Mouse (Mus musculus): ENCODE data around the gene Dclk3. TPM values are rescaled to one million over a fixed set of nuclear protein-coding genes. Genes with fewer than 3 reads are reported as not detected.

Dclk3 gene
- 5.1 and 5.3 TPM in 2 replicates for polyA plus RNA-seq (2012; rRNA removed)

- no peak within 1 kb of the TSS for H3K27ac ChIP-seq (ENCODE audit: insufficient read depth, low read length)
- TF ChIP-seq POLR2A (IDR thresholded peaks at IDR 0.05; ENCODE audit: borderline replicate concordance, insufficient read depth, low read length) (no peak), CTCF (IDR thresholded peaks at IDR 0.05; ENCODE audit: borderline replicate concordance, insufficient read depth, low read depth, low read length) (no peak)
- no peaks in the 10 kb centered on the region for H3K4me1 ChIP-seq (ENCODE audit: control insufficient read depth, insufficient read depth, low read length)
- no peaks in the 10 kb centered on the region; the same call in 1 of the 2 replicates for H3K27me3 ChIP-seq (ENCODE audit: control insufficient read depth, insufficient read depth, low read length)
- DNase-seq = peak in 1 of 2 experiments; percentile 5
- no peak within 1 kb of the TSS for H3K4me3 ChIP-seq (replicated peaks; ENCODE audit: insufficient read depth, low read depth, low read length)
- 3% methylated on average over 56 of the region's 57 CpGs for WGBS
These were observed at the start of gene Dclk3 for GRCm38 (mm10) chr9:111438904-111439835. TSS of gene Dclk3 (plus strand) at chr9:111439081.

GRCm38 (mm10) chr9:111390016-111390415 is 48.9 kb upstream of the Dclk3 start:
- no peak for TF ChIP-seq CTCF (IDR thresholded peaks at IDR 0.05; ENCODE audit: borderline replicate concordance, insufficient read depth, low read depth, low read length)
- TF ChIP-seq POLR2A (IDR thresholded peaks at IDR 0.05; ENCODE audit: borderline replicate concordance, insufficient read depth, low read length) = no peak
- no peaks in the 10 kb centered on the region for H3K4me1 ChIP-seq (ENCODE audit: control insufficient read depth, insufficient read depth, low read length)
- H3K27ac ChIP-seq (ENCODE audit: insufficient read depth, low read length) = no peak overlapping the region
- no peak for DNase-seq
- 27% methylated on average over 9 of the region's 9 CpGs for WGBS
- no peaks in the 10 kb centered on the region for H3K27me3 ChIP-seq (ENCODE audit: control insufficient read depth, insufficient read depth, low read length)
- H3K4me3 ChIP-seq (replicated peaks; ENCODE audit: insufficient read depth, low read depth, low read length) = no peak overlapping the region

GRCm38 (mm10) chr9:111391036-111391435 is 47.8 kb upstream of the Dclk3 start:
- TF ChIP-seq CTCF (IDR thresholded peaks at IDR 0.05; ENCODE audit: borderline replicate concordance, insufficient read depth, low read depth, low read length) = no peak
- no peak for TF ChIP-seq POLR2A (IDR thresholded peaks at IDR 0.05; ENCODE audit: borderline replicate concordance, insufficient read depth, low read length)
- 56% methylated on average over 8 of the region's 8 CpGs for WGBS
- Histone ChIP-seq H3K27ac (ENCODE audit: insufficient read depth, low read length) (no peak overlapping the region), H3K4me1 (ENCODE audit: control insufficient read depth, insufficient read depth, low read length) (no peaks in the 10 kb centered on the region), H3K4me3 (replicated peaks; ENCODE audit: insufficient read depth, low read depth, low read length) (no peak overlapping the region), H3K27me3 (ENCODE audit: control insufficient read depth, insufficient read depth, low read length) (no peaks in the 10 kb centered on the region)
- DNase-seq = no peak

- 84% methylated on average over 18 of the region's 18 CpGs for WGBS
- TF ChIP-seq CTCF (IDR thresholded peaks at IDR 0.05; ENCODE audit: borderline replicate concordance, insufficient read depth, low read depth, low read length) = no peak
- TF ChIP-seq POLR2A (IDR thresholded peaks at IDR 0.05; ENCODE audit: borderline replicate concordance, insufficient read depth, low read length) = no peak
- H3K4me3 ChIP-seq (replicated peaks; ENCODE audit: insufficient read depth, low read depth, low read length) = no peak overlapping the region
- H3K27ac ChIP-seq (ENCODE audit: insufficient read depth, low read length) = no peak overlapping the region
- DNase-seq = no peak
- no peaks in the 10 kb centered on the region for H3K27me3 ChIP-seq (ENCODE audit: control insufficient read depth, insufficient read depth, low read length)
- H3K4me1 ChIP-seq (ENCODE audit: control insufficient read depth, insufficient read depth, low read length) = no peaks in the 10 kb centered on the region
These were observed 46.9 kb upstream of the Dclk3 start for GRCm38 (mm10) chr9:111391926-111392442.

- TF ChIP-seq POLR2A (IDR thresholded peaks at IDR 0.05; ENCODE audit: borderline replicate concordance, insufficient read depth, low read length) = no peak
- no peak for TF ChIP-seq CTCF (IDR thresholded peaks at IDR 0.05; ENCODE audit: borderline replicate concordance, insufficient read depth, low read depth, low read length)
- no peaks in the 10 kb centered on the region for H3K27me3 ChIP-seq (ENCODE audit: control insufficient read depth, insufficient read depth, low read length)
- no peak overlapping the region for H3K4me3 ChIP-seq (replicated peaks; ENCODE audit: insufficient read depth, low read depth, low read length)
- H3K4me1 ChIP-seq (ENCODE audit: control insufficient read depth, insufficient read depth, low read length) = no peaks in the 10 kb centered on the region
- no peak overlapping the region for H3K27ac ChIP-seq (ENCODE audit: insufficient read depth, low read length)
- DNase-seq = no peak
- WGBS = 49% methylated on average over 5 of the region's 5 CpGs
These were observed 43.6 kb upstream of the Dclk3 start for GRCm38 (mm10) chr9:111395265-111395664.

- no peak for DNase-seq
- no peak overlapping the region for H3K4me3 ChIP-seq (replicated peaks; ENCODE audit: insufficient read depth, low read depth, low read length)
- no peak overlapping the region for H3K27ac ChIP-seq (ENCODE audit: insufficient read depth, low read length)
- 74% methylated on average over 2 of the region's 2 CpGs for WGBS
- TF ChIP-seq CTCF (IDR thresholded peaks at IDR 0.05; ENCODE audit: borderline replicate concordance, insufficient read depth, low read depth, low read length) (no peak), POLR2A (IDR thresholded peaks at IDR 0.05; ENCODE audit: borderline replicate concordance, insufficient read depth, low read length) (no peak)
- H3K4me1 ChIP-seq (ENCODE audit: control insufficient read depth, insufficient read depth, low read length) = no peaks in the 10 kb centered on the region
- H3K27me3 ChIP-seq (ENCODE audit: control insufficient read depth, insufficient read depth, low read length) = no peaks in the 10 kb centered on the region
These were observed 40.8 kb upstream of the Dclk3 start for GRCm38 (mm10) chr9:111398059-111398458.

GRCm38 (mm10) chr9:111400089-111400488 is 38.8 kb upstream of the Dclk3 start:
- Histone ChIP-seq H3K27me3 (ENCODE audit: control insufficient read depth, insufficient read depth, low read length) (no peaks in the 10 kb centered on the region), H3K4me1 (ENCODE audit: control insufficient read depth, insufficient read depth, low read length) (no peaks in the 10 kb centered on the region), H3K4me3 (replicated peaks; ENCODE audit: insufficient read depth, low read depth, low read length) (no peak overlapping the region), H3K27ac (ENCODE audit: insufficient read depth, low read length) (no peak overlapping the region)
- WGBS = 96% methylated on average over 4 of the region's 4 CpGs
- TF ChIP-seq POLR2A (IDR thresholded peaks at IDR 0.05; ENCODE audit: borderline replicate concordance, insufficient read depth, low read length) (no peak), CTCF (IDR thresholded peaks at IDR 0.05; ENCODE audit: borderline replicate concordance, insufficient read depth, low read depth, low read length) (no peak)
- no peak for DNase-seq

- 96% methylated on average over 4 of the region's 4 CpGs for WGBS
- no peaks in the 10 kb centered on the region for H3K4me1 ChIP-seq (ENCODE audit: control insufficient read depth, insufficient read depth, low read length)
- no peak overlapping the region for H3K27ac ChIP-seq (ENCODE audit: insufficient read depth, low read length)
- TF ChIP-seq POLR2A (IDR thresholded peaks at IDR 0.05; ENCODE audit: borderline replicate concordance, insufficient read depth, low read length) (no peak), CTCF (IDR thresholded peaks at IDR 0.05; ENCODE audit: borderline replicate concordance, insufficient read depth, low read depth, low read length) (no peak)
- DNase-seq = no peak
- no peak overlapping the region for H3K4me3 ChIP-seq (replicated peaks; ENCODE audit: insufficient read depth, low read depth, low read length)
- H3K27me3 ChIP-seq (ENCODE audit: control insufficient read depth, insufficient read depth, low read length) = no peaks in the 10 kb centered on the region
These were observed 35.7 kb upstream of the Dclk3 start for GRCm38 (mm10) chr9:111403159-111403558.
